Mouse (Mus musculus): ENCODE data around the gene Trim25.

The Trim25 gene

DNA sequence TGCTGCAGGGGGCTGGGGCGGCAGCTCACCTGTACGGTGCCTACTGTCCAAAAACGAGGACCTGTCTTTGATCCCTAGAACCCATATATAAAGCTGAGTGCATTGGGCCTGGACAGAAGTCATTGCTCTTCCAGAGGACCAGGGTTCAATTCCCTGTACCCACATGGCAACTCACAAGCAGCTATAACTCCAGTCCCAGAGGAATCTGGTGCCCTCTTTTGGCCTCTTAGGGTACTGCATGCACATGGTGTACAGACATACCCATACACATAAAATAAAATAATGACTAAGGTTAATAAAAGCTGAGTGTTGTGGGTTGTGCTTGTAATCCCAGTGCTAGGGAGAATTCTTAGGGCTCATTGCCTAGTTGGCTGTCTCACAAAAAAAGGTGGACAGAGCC, 66.1 kb downstream of the Trim25 start:
- peak; percentile 29 for DNase-seq (ENCODE audit: low spot score)

DNA sequence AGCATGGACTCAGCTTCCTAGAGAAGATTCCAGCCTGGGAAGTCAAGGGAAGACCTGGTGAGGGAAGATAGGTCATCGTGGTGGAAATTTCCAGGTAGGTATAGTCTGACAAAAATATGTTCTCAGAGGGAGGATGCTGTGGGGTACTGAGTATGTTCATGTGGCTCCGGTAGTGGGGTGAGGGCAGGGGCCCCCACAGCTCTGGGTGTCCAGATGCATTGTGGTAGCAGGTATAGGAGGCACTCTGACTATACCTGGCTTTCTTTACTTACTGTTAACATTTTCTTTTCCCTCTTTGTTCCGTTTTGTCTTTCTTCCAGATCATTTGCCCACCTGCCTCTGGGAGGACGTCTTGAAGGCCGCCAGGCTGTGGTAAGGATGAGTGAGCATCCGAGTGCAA, 67.0 kb downstream of the Trim25 start:
- DNase-seq (ENCODE audit: low spot score), result no peak

- no peak for DNase-seq (ENCODE audit: low spot score)
Measured at GRCm38 (mm10) chr11:89066750-89067149, 67.6 kb downstream of the Trim25 start, which contains the start of gene Dgke. Gene Dgke, minus strand, starts transcription at chr11:89066850.

DNA sequence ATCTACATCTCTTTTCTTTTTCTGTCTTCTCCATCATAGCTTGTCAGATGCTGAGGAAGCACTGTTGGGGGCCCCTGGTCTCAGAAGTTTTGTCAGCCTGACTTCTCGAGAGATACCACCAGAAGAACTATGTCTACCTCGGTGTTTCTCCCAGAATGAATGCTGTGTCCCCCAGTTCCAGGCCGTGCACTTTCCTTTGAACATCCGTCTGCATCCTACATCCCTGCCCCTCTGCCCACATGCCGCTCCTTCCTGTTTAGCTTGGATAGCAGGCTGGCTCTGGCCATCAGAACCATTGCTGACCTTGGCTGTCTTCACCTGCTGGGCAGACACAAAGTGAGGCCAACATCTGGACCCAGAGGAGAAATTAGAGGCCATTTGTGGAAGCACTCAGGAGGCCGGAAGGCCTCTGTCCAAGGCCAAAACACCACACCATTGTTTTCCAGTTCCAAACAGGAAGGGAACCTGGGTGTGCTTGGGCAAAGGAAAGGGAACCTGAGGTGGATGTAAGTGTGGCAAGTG, 68.2 kb downstream of the Trim25 start:
- no peak for DNase-seq (ENCODE audit: low spot score)

DNA sequence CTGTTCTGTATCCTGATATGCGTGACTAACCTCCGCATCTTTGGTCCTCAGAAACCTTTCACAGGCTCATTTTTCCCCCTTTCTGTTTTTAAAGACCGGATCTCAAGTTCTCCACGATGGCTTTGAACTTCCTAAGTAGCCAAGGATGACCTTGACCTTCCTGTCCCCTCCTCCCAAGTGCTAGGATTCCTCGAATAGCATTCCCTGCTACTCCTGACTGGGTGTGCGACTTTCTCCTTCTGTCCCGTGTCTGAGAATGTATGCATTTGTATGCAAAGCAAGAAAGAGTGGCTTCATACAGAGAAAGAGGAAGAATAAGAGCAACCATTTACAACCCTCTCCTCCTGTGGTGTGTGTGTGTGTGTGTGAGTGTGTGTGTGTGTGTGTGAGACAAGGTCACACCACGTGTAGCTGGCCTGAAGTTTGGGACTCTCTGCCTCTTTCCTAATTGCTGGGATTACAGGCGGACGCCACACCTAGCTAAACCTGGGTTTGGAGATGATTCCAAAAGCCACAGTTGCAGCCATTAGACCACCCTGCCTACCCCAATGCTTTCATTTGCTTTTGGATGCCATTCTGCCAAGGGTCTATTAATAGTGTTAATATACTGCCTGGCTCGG, 68.8 kb downstream of the Trim25 start:
- no peak for DNase-seq (ENCODE audit: low spot score)

DNA sequence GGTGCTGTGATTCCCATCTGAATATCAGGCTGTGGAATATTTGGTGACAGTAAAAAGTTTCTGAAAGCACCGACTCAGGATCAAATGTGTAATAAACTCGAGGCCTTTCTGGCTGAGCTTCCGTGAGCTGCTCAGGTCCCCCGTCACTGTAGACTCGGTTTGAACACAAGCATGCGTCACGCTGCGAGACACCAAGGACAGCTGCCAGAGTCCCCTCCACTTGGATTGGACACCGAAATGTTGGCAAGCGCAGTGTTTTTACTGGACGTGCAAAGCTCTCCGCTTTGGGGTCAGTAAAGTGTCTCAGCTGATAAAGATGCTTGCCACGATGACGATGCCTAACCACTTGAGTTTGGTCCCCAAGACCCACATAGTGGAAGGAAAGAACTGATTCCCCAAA, 69.5 kb downstream of the Trim25 start:
- no peak for DNase-seq (ENCODE audit: low spot score)

- peak; percentile 58 for DNase-seq (ENCODE audit: low spot score)
Measured at GRCm38 (mm10) chr11:89069303-89069702, 70.1 kb downstream of the Trim25 start.

All from c-Kit-positive CD71-positive TER-119-positive erythroid progenitor cells, embryonic 14.5 days (primary cell).